Mouse (Mus musculus): ENCODE results near the gene Dusp1.

Dusp1 gene

GRCm38 (mm10) chr17:26506031-26506641 is 55.8 kb downstream of the Dusp1 start:
- DNase-seq (ENCODE audit: extremely low read depth, low read depth, low spot score), result no peak

GRCm38 (mm10) chr17:26505181-26505581 is 56.7 kb downstream of the Dusp1 start:
- DNase-seq (ENCODE audit: extremely low read depth, low read depth, low spot score), result no peak

GRCm38 (mm10) chr17:26503981-26504671 is 57.8 kb downstream of the Dusp1 start:
- no peak for DNase-seq (ENCODE audit: extremely low read depth, low read depth, low spot score)

- no peak for DNase-seq (ENCODE audit: extremely low read depth, low read depth, low spot score)
These were observed 58.9 kb downstream of the Dusp1 start for GRCm38 (mm10) chr17:26502808-26503671.

GRCm38 (mm10) chr17:26501826-26502225 is 60.1 kb downstream of the Dusp1 start:
- no peak for DNase-seq (ENCODE audit: extremely low read depth, low read depth, low spot score)

- no peak for DNase-seq (ENCODE audit: extremely low read depth, low read depth, low spot score)
These were observed 63.3 kb downstream of the Dusp1 start for GRCm38 (mm10) chr17:26498626-26499025.

- no peak for DNase-seq (ENCODE audit: extremely low read depth, low read depth, low spot score)
These were observed 64.5 kb downstream of the Dusp1 start for GRCm38 (mm10) chr17:26497416-26497923.

GRCm38 (mm10) chr17:26494642-26495468 is 67.1 kb downstream of the Dusp1 start:
- DNase-seq (ENCODE audit: extremely low read depth, low read depth, low spot score), result no peak

GRCm38 (mm10) chr17:26492246-26492645 is 69.7 kb downstream of the Dusp1 start:
- DNase-seq (ENCODE audit: extremely low read depth, low read depth, low spot score), result no peak

- DNase-seq (ENCODE audit: extremely low read depth, low read depth, low spot score), result no peak
These were observed 71.0 kb downstream of the Dusp1 start for GRCm38 (mm10) chr17:26490910-26491309.

GRCm38 (mm10) chr17:26490072-26490471 is 71.9 kb downstream of the Dusp1 start:
- DNase-seq (ENCODE audit: extremely low read depth, low read depth, low spot score), result no peak

- no peak for DNase-seq (ENCODE audit: extremely low read depth, low read depth, low spot score)
These were observed 73.1 kb downstream of the Dusp1 start for GRCm38 (mm10) chr17:26488711-26489403.

GRCm38 (mm10) chr17:26487917-26488316 is 74.0 kb downstream of the Dusp1 start:
- DNase-seq (ENCODE audit: extremely low read depth, low read depth, low spot score), result no peak

- no peak for DNase-seq (ENCODE audit: extremely low read depth, low read depth, low spot score)
These were observed 74.7 kb downstream of the Dusp1 start for GRCm38 (mm10) chr17:26487266-26487665.

GRCm38 (mm10) chr17:26484626-26485421 is 77.1 kb downstream of the Dusp1 start:
- no peak for DNase-seq (ENCODE audit: extremely low read depth, low read depth, low spot score)

GRCm38 (mm10) chr17:26480956-26481355 is 81.0 kb downstream of the Dusp1 start:
- DNase-seq (ENCODE audit: extremely low read depth, low read depth, low spot score), result no peak

- no peak for DNase-seq (ENCODE audit: extremely low read depth, low read depth, low spot score)
These were observed 82.3 kb downstream of the Dusp1 start for GRCm38 (mm10) chr17:26479619-26480018.

- DNase-seq (ENCODE audit: extremely low read depth, low read depth, low spot score), result no peak
These were observed 83.3 kb downstream of the Dusp1 start for GRCm38 (mm10) chr17:26478672-26479071.

GRCm38 (mm10) chr17:26476871-26477270 is 85.1 kb downstream of the Dusp1 start:
- no peak for DNase-seq (ENCODE audit: extremely low read depth, low read depth, low spot score)
